Mouse (Mus musculus) kidney, adult 2 months (tissue): ENCODE results near the gene 1700013H16Rik.
"Not testable (repeated sequence)": the region's sequence is repeated elsewhere in the genome, so short reads cannot be mapped to it uniquely, and the experiment has no call there.

Experiments
- CTCF ChIP-seq: fragments of 200-500 bp; conservative IDR thresholded peaks from 2 replicates; pipeline ENCODE4 v1.5.1; 2011; ENCODE audit warnings: low read depth, mild to moderate bottlenecking, control low read depth, low read length, moderate library complexity, mixed read lengths; ENCODE audit not compliant: insufficient read depth, insufficient read length
- POLR2A ChIP-seq: fragments of 200-500 bp; IDR thresholded peaks from one replicate; pipeline ENCODE4 v1.6.1; 2011; ENCODE audit warnings: low read depth, low read length, control low read depth

DNA sequence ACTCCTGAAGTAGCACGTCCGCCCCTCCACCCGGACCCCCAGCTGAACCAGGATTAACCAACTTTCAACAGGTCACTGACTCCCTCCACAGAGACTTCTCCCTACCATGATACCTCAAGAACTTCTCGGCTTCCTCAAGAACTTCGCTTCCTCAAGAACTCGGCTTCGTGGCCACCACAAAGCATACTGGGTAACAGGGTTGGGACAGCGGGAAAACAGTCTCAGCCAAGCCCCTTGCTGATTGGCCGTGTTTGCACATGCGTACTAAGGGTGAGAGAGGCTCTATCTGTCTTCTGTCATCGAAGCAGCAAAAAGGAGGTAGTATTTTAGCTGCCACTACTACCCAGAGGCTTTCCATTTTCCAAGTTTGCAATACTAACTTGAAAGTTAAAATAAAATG lies 39.9 kb upstream of the 1700013H16Rik start, which contains the start of gene Xlr:
- not testable (repeated sequence) for TF ChIP-seq POLR2A, CTCF
